Mouse (Mus musculus) common myeloid progenitor, adult 5-6 weeks (primary cell): Measurements from ENCODE around the gene Atg4a. TPM values are rescaled to one million over a fixed set of nuclear protein-coding genes. Genes with fewer than 3 reads are reported as not detected.

Experiments used
- ATAC-seq: replicated peaks from 2 replicates; pipeline ENCODE4 v1.8.0; 2016; ENCODE audit warnings: low read depth, mild to moderate bottlenecking, moderate TSS enrichment, inconsistent platforms; ENCODE audit not compliant: poor library complexity, severe bottlenecking
- total RNA-seq: library from RNA; stranded (forward); fragments of 200-1000, 187-1606 nt; gene quantifications from 2 replicates; pipeline ENCODE4 v1.2.3, GENCODE M21; 2017

The Atg4a gene
- total RNA-seq, 1 experiment from 2014 or later: 25.2 TPM

GRCm38 (mm10) chrX:141156696-141157095 is 200.0 kb downstream of the Atg4a start:
- ATAC-seq: peak; percentile 87

GRCm38 (mm10) chrX:141157626-141158025 is 200.9 kb downstream of the Atg4a start:
- ATAC-seq: no peak

GRCm38 (mm10) chrX:141158160-141158559 is 201.5 kb downstream of the Atg4a start:
- no peak for ATAC-seq

- ATAC-seq: no peak
These were observed 203.7 kb downstream of the Atg4a start for GRCm38 (mm10) chrX:141160371-141160770.

- ATAC-seq: no peak
These were observed 208.4 kb downstream of the Atg4a start for GRCm38 (mm10) chrX:141165067-141165466.

- 0 out of 2 replicates have a peak, but pooled peaks have one; percentile 47 for ATAC-seq
These were observed 218.6 kb downstream of the Atg4a start for GRCm38 (mm10) chrX:141175353-141175752.

GRCm38 (mm10) chrX:141195036-141195435 is 238.3 kb downstream of the Atg4a start:
- no peak for ATAC-seq

GRCm38 (mm10) chrX:141198993-141199392 is 242.3 kb downstream of the Atg4a start:
- ATAC-seq: no peak

GRCm38 (mm10) chrX:141212802-141213201 is 256.1 kb downstream of the Atg4a start:
- ATAC-seq: peak; percentile 83

Other genes with a start within 250 kb of the Atg4a start
- not detected in 2 replicates for gene Tex13b, start 143.5 kb upstream of the Atg4a start, total RNA-seq
- gene Vsig1, start 49.3 kb upstream of the Atg4a start, total RNA-seq: not detected in 2 replicates
- 46.3 and 50.3 TPM in 2 replicates for gene Psmd10, start 179 bp upstream of the Atg4a start, total RNA-seq